Mouse (Mus musculus) A20 (cell line): ENCODE measurements around the gene Baiap2l2.

Experiments
- DNase-seq: peaks from one replicate; pipeline ENCODE4 v3.0.0-alpha.2; 2011; ENCODE audit warnings: low read depth, low spot score

The Baiap2l2 gene

GRCm38 (mm10) chr15:79299563-79300155 lies 14.3 kb upstream of the Baiap2l2 start:
- DNase-seq = no peak

- no peak for DNase-seq
Observed at GRCm38 (mm10) chr15:79298553-79298952, 13.2 kb upstream of the Baiap2l2 start.

- DNase-seq = no peak
Observed at GRCm38 (mm10) chr15:79292779-79293178, 7.4 kb upstream of the Baiap2l2 start.

GRCm38 (mm10) chr15:79290340-79290739 lies 5.0 kb upstream of the Baiap2l2 start:
- no peak for DNase-seq

- no peak for DNase-seq
Observed at GRCm38 (mm10) chr15:79289441-79289840, 4.1 kb upstream of the Baiap2l2 start.

- DNase-seq = no peak
Observed at GRCm38 (mm10) chr15:79288387-79288786, 3.0 kb upstream of the Baiap2l2 start.

- DNase-seq = no peak
Observed at GRCm38 (mm10) chr15:79287091-79287490, 1.8 kb upstream of the Baiap2l2 start.

GRCm38 (mm10) chr15:79286141-79286540 lies 804 bp upstream of the Baiap2l2 start:
- no peak for DNase-seq

- DNase-seq = no peak
Observed at GRCm38 (mm10) chr15:79283371-79283770, 2.0 kb downstream of the Baiap2l2 start.

- no peak for DNase-seq
Observed at GRCm38 (mm10) chr15:79282434-79282833, 2.9 kb downstream of the Baiap2l2 start.

- peak; percentile 87 for DNase-seq
Observed at GRCm38 (mm10) chr15:79281389-79281788, 3.9 kb downstream of the Baiap2l2 start.

- DNase-seq = peak; percentile 69
Observed at GRCm38 (mm10) chr15:79280850-79281249, 4.5 kb downstream of the Baiap2l2 start.

GRCm38 (mm10) chr15:79280209-79280608 lies 5.1 kb downstream of the Baiap2l2 start:
- DNase-seq = peak; percentile 81

- DNase-seq = peak; percentile 28
Observed at GRCm38 (mm10) chr15:79277728-79278127, 7.6 kb downstream of the Baiap2l2 start.

GRCm38 (mm10) chr15:79273020-79273419 lies 12.3 kb downstream of the Baiap2l2 start:
- DNase-seq = no peak

- DNase-seq = peak; percentile 84
Observed at GRCm38 (mm10) chr15:79271124-79271746, 14.1 kb downstream of the Baiap2l2 start.

- DNase-seq = peak; percentile 91
Observed at GRCm38 (mm10) chr15:79270317-79271123, 14.8 kb downstream of the Baiap2l2 start.

GRCm38 (mm10) chr15:79268521-79268920 lies 16.8 kb downstream of the Baiap2l2 start:
- DNase-seq = no peak

GRCm38 (mm10) chr15:79265384-79265783 lies 20.0 kb downstream of the Baiap2l2 start:
- no peak for DNase-seq

GRCm38 (mm10) chr15:79263726-79264125 lies 21.6 kb downstream of the Baiap2l2 start:
- DNase-seq = no peak

GRCm38 (mm10) chr15:79262786-79263309 lies 22.5 kb downstream of the Baiap2l2 start:
- DNase-seq = no peak

- DNase-seq = no peak
Observed at GRCm38 (mm10) chr15:79262375-79262774, 23.0 kb downstream of the Baiap2l2 start.
